Mouse (Mus musculus) layer of hippocampus, postnatal 10 days (tissue): Measurements from ENCODE around the gene Prmt7. TPM values are rescaled to one million over a fixed set of nuclear protein-coding genes. Genes with fewer than 3 reads are reported as not detected.
A peak's percentile ranks its signal among the peaks of the same experiment; 100 is the strongest.

ENCODE experiments used
- DNase-seq, 2 experiments: peaks; one replicate each; pipeline ENCODE4 v3.0.0; 2021; ENCODE audit warnings: low spot score in 2 of 2
- total RNA-seq, 2 experiments: library from RNA; stranded (reverse); gene quantifications; 2 replicates each; pipeline ENCODE4 v1.2.3; 2021

Prmt7 gene
- total RNA-seq, 2 experiments from 2014 or later, result 40.3 to 44.7 TPM

GRCm38 (mm10) chr8:106287445-106287844 is 76.7 kb downstream of the Prmt7 start:
- no peak for DNase-seq

GRCm38 (mm10) chr8:106288732-106289131 is 78.0 kb downstream of the Prmt7 start:
- no peak for DNase-seq

- DNase-seq, result no peak
Measured at GRCm38 (mm10) chr8:106289464-106289863, 78.7 kb downstream of the Prmt7 start.

- DNase-seq, result no peak
Measured at GRCm38 (mm10) chr8:106292484-106293396, 82.0 kb downstream of the Prmt7 start.

- DNase-seq, result no peak
Measured at GRCm38 (mm10) chr8:106298261-106298660, 87.5 kb downstream of the Prmt7 start.

- DNase-seq, result no peak
Measured at GRCm38 (mm10) chr8:106298846-106299245, 88.1 kb downstream of the Prmt7 start.

GRCm38 (mm10) chr8:106299686-106300085 is 89.0 kb downstream of the Prmt7 start:
- no peak for DNase-seq

- DNase-seq, result peak; percentile 71
Measured at GRCm38 (mm10) chr8:106300739-106301715, 90.3 kb downstream of the Prmt7 start.

Other genes starting within 250 kb of the Prmt7 start
- 10 to 100 TPM; 28.3 to 32.2 TPM for gene Slc12a4, start 244.8 kb upstream of the Prmt7 start, total RNA-seq
- gene Dpep3, start 231.5 kb upstream of the Prmt7 start, total RNA-seq, result not detected
- gene Dus2, start 219.6 kb upstream of the Prmt7 start, total RNA-seq, result 10 to 100 TPM; 20.9 to 21.5 TPM
- gene Dpep2nb, start 205.0 kb upstream of the Prmt7 start, total RNA-seq, result not detected
- 10 to 100 TPM; 12.7 to 14.7 TPM for gene Ddx28, start 199.1 kb upstream of the Prmt7 start, total RNA-seq
- gene Nfatc3, start 152.1 kb upstream of the Prmt7 start, total RNA-seq, result 1 to 10 TPM; 9.9 TPM
- gene Esrp2, start 74.0 kb upstream of the Prmt7 start, total RNA-seq, result under 1 TPM in 1 of 2 experiments, not detected in 1; 0.29 TPM
- gene Pla2g15, start 60.5 kb upstream of the Prmt7 start, total RNA-seq, result 10 to 100 TPM; 18.7 to 20.1 TPM
- 10 to 100 TPM; 23.2 to 26.2 TPM for gene Slc7a6, start 42.1 kb upstream of the Prmt7 start, total RNA-seq
- 10 to 100 TPM; 30.4 to 32.3 TPM for gene Slc7a6os, start within 50 bp of the Prmt7 start, total RNA-seq
- 100 to 1,000 TPM; 124 to 127 TPM for gene Smpd3, start 127.1 kb downstream of the Prmt7 start, total RNA-seq
- 10 to 100 TPM; 20.2 to 21.5 TPM for gene Zfp90, start 204.4 kb downstream of the Prmt7 start, total RNA-seq